Mouse (Mus musculus) G1E (cell line): ENCODE data around the gene Prkcb. TPM values are rescaled to one million over a fixed set of nuclear protein-coding genes. Genes with fewer than 3 reads are reported as not detected.
A peak's percentile ranks its signal among the peaks of the same experiment; 100 is the strongest.

ENCODE experiments used
- ATAC-seq: 2 replicates; pipeline ENCODE4 v1.8.0; 2016; ENCODE audit warnings: mild to moderate bottlenecking; ENCODE audit not compliant: insufficient number of reproducible peaks, poor library complexity, low FRiP score, severe bottlenecking; ENCODE audit errors: extremely low read depth
- DNase-seq: peaks from one replicate; pipeline ENCODE4 v3.0.0; 2012; ENCODE audit warnings: low spot score
- H3K27me3 ChIP-seq: 2 replicates; pipeline ENCODE4 v1.6.1; 2012; ENCODE audit warnings: mild to moderate bottlenecking, low read length, inconsistent platforms; ENCODE audit not compliant: insufficient read depth
- H3K36me3 ChIP-seq: replicated peaks from 2 replicates; pipeline ENCODE3; 2012; ENCODE audit warnings: mild to moderate bottlenecking, inconsistent platforms
- H3K4me1 ChIP-seq: 2 replicates; pipeline ENCODE4 v1.6.1; 2012; ENCODE audit warnings: low read depth, low read length, inconsistent platforms, mixed read lengths; ENCODE audit not compliant: insufficient read depth
- H3K4me3 ChIP-seq: 2 replicates; pipeline ENCODE4 v1.5.1; 2012; ENCODE audit warnings: low read depth, mild to moderate bottlenecking, inconsistent platforms, low read length, moderate library complexity, mixed read lengths
- H3K9me3 ChIP-seq: replicated peaks from 2 replicates; pipeline ENCODE4 v1.6.1; 2012; ENCODE audit warnings: inconsistent platforms
- CTCF ChIP-seq: IDR thresholded peaks from 2 replicates; pipeline ENCODE4 v1.5.1; 2012; ENCODE audit warnings: low read depth, low read length, inconsistent platforms, mixed read lengths
- GATA1 ChIP-seq: IDR thresholded peaks from 2 replicates; pipeline ENCODE4 v1.6.1; 2012; ENCODE audit warnings: borderline replicate concordance, low read length, inconsistent platforms, mixed read lengths
- GATA2 ChIP-seq: IDR thresholded peaks from 2 replicates; pipeline ENCODE4 v1.6.1; 2012; ENCODE audit warnings: low read depth, low read length, inconsistent platforms, borderline replicate concordance
- POLR2AphosphoS5 ChIP-seq: IDR thresholded peaks from 2 replicates; pipeline ENCODE4 v1.6.1; 2012; ENCODE audit warnings: low read depth, low read length, inconsistent platforms; ENCODE audit not compliant: insufficient replicate concordance
- TAL1 ChIP-seq: conservative IDR thresholded peaks from 2 replicates; pipeline ENCODE4 v1.6.1; 2012; ENCODE audit warnings: low read depth, low read length, inconsistent platforms, mixed read lengths
- polyA plus RNA-seq: library from polyadenylated mRNA; stranded (reverse); fragments of >175 nt; gene quantifications from 2 replicates; pipeline ENCODE4 v1.2.3, GENCODE M21; 2012
- total RNA-seq, 2 experiments: library from RNA; stranded (forward) in 1 of 2; stranded (reverse) in 1 of 2; fragments of 200-1000 nt in 1 of 2; fragments of >200 nt in 1 of 2; fragmentation: Nextera tagmentation in 1 of 2; gene quantifications; 2 replicates each; pipeline ENCODE4 v1.2.3; 2014 to 2017

Gene Prkcb
- total and polyA plus RNA-seq, 3 experiments = 0.55 TPM; not detected in 2

DNA sequence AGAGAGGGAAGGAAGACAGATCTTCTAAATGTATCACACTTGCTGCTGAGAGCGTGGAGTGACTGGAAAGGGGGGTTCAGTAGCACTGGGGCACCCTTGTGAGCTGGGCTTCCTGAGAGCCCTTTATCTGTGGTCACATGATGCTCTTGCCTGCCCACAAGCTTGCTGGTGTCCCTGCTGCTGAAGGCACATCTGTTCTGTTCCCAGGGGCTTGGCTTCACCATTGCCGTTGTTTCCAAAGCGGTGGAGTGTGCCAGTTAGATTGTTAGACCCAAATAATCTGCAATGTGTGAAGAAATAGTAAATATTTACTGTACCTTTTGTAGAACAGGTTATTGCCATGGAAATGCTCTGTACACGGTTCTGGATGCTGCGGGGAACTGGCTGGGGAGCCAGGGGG is 101.6 kb downstream of the Prkcb start:
- H3K9me3 ChIP-seq = peaks cover 56% of the 10 kb centered on the region
- ATAC-seq = no peak
- H3K4me3 ChIP-seq = peak overlapping the region; percentile 4; the same call in 1 of the 2 replicates
- no peaks in the 10 kb centered on the region for H3K4me1 ChIP-seq
- H3K27me3 ChIP-seq = no peaks in the 10 kb centered on the region
- no peaks in the 10 kb centered on the region for H3K36me3 ChIP-seq
- TF ChIP-seq GATA2 (no peak), CTCF (no peak), GATA1 (no peak), TAL1 (no peak), POLR2AphosphoS5 (no peak)
- DNase-seq = no peak

DNA sequence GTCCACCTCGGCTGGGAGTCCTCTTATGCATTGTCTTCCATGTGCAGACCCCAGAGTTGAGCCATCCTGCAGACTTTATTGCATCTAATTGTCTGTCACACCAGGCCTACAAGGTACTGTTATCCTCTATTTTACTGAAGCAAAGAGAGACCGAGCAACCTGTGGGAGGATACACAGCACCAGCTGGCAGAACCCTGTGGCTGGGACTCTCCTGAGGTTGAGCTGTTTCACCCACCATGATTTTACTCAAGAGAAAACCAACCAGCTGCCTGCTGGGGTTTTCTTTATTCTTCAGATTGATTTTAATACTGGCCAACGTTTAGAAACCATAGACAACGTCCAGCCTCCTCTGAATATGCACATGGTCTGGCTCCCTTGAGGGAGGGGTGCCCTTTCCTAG is 102.1 kb downstream of the Prkcb start:
- no peak for DNase-seq
- no peaks in the 10 kb centered on the region for H3K4me1 ChIP-seq
- TF ChIP-seq CTCF (no peak), GATA1 (no peak), TAL1 (no peak), POLR2AphosphoS5 (no peak), GATA2 (no peak)
- H3K36me3 ChIP-seq = no peaks in the 10 kb centered on the region
- peaks cover 54% of the 10 kb centered on the region for H3K9me3 ChIP-seq
- ATAC-seq = no peak
- H3K27me3 ChIP-seq = no peaks in the 10 kb centered on the region
- H3K4me3 ChIP-seq = no peak overlapping the region

DNA sequence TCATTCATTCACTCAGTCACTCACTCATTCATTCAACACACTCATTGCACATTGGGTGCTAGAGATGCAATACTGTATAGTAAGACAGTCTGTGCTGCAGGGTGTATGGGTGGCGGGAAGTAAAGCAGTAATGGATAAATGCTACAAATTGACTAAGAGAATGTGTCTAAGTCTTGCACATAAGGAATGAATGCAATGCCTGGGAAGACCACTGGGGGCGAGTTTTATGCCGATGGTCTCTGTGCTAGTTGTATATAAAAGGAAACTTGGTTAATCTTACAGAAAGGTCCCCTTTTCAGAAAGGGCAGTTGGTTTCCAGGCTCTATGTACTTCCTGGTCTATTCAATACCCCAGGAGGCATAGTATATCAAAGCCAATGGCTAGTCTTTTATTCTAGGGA is 102.8 kb downstream of the Prkcb start:
- Histone ChIP-seq H3K27me3 (no peaks in the 10 kb centered on the region), H3K36me3 (no peaks in the 10 kb centered on the region), H3K9me3 (peaks cover 57% of the 10 kb centered on the region), H3K4me1 (no peaks in the 10 kb centered on the region), H3K4me3 (no peak overlapping the region)
- no peak for DNase-seq
- ATAC-seq = no peak
- TF ChIP-seq TAL1 = no peak
- no peak for TF ChIP-seq GATA2
- TF ChIP-seq GATA1 = no peak
- no peak for TF ChIP-seq POLR2AphosphoS5
- no peak for TF ChIP-seq CTCF

DNA sequence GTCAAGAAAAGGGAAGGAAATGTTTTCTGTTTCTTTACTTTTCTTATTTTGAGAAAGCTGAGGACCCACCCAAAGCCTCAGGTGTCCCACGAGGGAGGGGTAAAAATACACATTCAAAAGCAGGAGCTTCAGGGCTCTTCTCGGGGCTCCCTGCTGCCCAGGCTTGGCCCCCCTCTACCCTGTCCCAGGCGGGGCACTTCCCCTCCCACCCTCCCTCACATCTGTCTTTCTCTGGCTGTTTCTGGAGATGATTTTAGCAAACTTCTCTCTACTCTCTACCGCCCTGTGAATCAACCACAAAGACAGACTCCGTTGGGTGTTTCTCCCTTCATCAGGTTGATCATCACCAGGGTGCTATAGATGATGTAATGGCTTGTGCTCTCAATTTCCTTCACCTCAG is 105.4 kb downstream of the Prkcb start:
- no peak overlapping the region for H3K4me3 ChIP-seq
- H3K9me3 ChIP-seq = peaks cover 56% of the 10 kb centered on the region
- H3K27me3 ChIP-seq = no peaks in the 10 kb centered on the region
- no peaks in the 10 kb centered on the region for H3K4me1 ChIP-seq
- DNase-seq (no peak), ATAC-seq (no peak)
- H3K36me3 ChIP-seq = no peaks in the 10 kb centered on the region
- TF ChIP-seq CTCF = no peak
- TF ChIP-seq TAL1 = no peak
- no peak for TF ChIP-seq GATA2
- no peak for TF ChIP-seq POLR2AphosphoS5
- TF ChIP-seq GATA1 = no peak

DNA sequence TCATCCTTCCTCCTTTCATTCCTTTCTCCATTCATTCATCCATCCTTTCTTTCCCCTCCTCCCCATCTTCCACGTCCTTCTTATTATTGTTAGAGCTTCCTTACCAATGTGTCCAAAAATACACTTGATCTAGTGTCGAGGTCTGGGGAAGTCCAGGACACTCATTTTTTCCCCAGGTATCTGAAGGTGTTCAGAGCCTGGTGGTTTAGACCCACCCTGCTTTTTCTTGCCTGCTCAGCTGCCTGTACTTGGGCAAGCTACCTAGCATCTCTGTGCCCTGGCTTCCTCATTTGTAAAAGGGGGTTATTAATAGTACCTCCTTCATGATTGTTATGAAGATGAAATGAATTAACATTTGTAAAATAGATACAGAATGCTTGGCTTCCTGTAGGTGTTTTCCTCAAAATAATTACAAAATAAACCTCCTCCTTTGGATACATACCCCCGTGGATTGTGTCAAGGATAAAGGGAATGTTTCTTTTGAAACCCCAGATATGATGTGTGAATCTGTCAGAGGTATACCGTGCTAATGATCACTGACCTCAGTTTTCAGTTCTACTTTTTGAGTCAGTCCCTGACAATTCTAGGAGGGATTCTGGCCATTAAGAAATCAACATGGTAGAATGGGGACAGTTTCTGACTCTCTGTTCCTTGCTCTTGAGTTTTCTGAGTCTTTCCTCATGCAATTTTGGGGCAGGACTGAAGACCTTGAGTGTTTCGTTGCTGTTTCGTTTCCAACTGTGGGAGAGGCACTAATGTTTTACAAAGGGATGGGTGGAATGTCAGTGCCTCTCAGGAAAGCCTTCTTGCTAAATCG is 106.8 kb downstream of the Prkcb start:
- ATAC-seq (no peak), DNase-seq (no peak)
- no peak for TF ChIP-seq GATA2
- TF ChIP-seq POLR2AphosphoS5 = no peak
- no peak for TF ChIP-seq TAL1
- TF ChIP-seq CTCF = no peak
- no peak for TF ChIP-seq GATA1
- no peaks in the 10 kb centered on the region for H3K4me1 ChIP-seq
- H3K4me3 ChIP-seq = no peak overlapping the region
- H3K36me3 ChIP-seq = no peaks in the 10 kb centered on the region
- H3K9me3 ChIP-seq = peaks cover 58% of the 10 kb centered on the region
- H3K27me3 ChIP-seq = no peaks in the 10 kb centered on the region

DNA sequence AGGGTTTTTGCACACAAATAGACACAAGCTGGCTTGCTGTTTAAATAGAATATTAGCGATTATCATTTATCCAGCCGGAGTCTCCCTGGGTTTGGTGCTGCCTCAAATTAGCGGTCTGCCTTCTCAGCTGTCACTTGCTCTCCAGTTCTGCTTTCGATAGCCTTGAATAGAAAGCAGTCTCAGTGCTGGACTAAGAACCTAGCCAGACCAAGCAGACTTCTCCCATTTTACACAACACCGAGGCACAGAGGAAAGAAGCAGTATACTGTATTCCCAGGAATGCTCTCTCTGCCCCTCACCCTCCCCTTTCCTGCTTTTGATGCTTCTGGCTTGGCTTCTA is 107.4 kb downstream of the Prkcb start:
- peaks cover 58% of the 10 kb centered on the region for H3K9me3 ChIP-seq
- H3K27me3 ChIP-seq = no peaks in the 10 kb centered on the region
- no peaks in the 10 kb centered on the region for H3K4me1 ChIP-seq
- no peak overlapping the region for H3K4me3 ChIP-seq
- TF ChIP-seq CTCF = no peak
- TF ChIP-seq POLR2AphosphoS5 = no peak
- no peak for TF ChIP-seq TAL1
- no peak for TF ChIP-seq GATA1
- no peak for TF ChIP-seq GATA2
- DNase-seq (no peak), ATAC-seq (no peak)
- H3K36me3 ChIP-seq = no peaks in the 10 kb centered on the region

DNA sequence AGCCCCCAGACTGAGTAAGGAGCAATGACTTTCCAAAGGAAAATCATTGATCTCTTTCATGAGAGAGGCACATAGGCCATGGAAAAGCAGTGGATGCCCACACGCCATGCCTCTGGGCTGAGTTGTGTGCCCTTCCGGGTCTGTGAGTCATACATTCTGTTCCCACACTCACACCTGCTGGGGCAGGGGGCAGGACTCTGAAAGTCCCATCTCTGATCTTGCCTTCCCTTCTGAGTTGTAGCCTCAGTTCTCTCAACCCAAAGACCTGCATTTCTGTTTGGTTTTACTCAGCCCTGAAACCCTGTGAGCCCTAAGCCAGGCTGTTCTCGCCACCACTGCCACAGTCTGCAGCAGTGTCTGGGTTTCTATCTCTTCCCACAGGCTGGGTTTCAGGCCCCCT is 109.1 kb downstream of the Prkcb start:
- TF ChIP-seq GATA2 = no peak
- no peak for TF ChIP-seq CTCF
- no peak for TF ChIP-seq POLR2AphosphoS5
- TF ChIP-seq TAL1 = no peak
- no peak for TF ChIP-seq GATA1
- DNase-seq (no peak), ATAC-seq (no peak)
- H3K9me3 ChIP-seq = peaks cover 53% of the 10 kb centered on the region
- H3K4me1 ChIP-seq = no peaks in the 10 kb centered on the region
- no peaks in the 10 kb centered on the region for H3K36me3 ChIP-seq
- H3K4me3 ChIP-seq = no peak overlapping the region
- H3K27me3 ChIP-seq = no peaks in the 10 kb centered on the region
